Mouse (Mus musculus) liver, embryonic 13.5 days (tissue): Measurements from ENCODE around the gene Renbp. TPM values are rescaled to one million over a fixed set of nuclear protein-coding genes. Genes with fewer than 3 reads are reported as not detected.

Experiments
- ATAC-seq: fragments of 200-750 bp; cut with Nextera tagmentation; 2 replicates; pipeline ENCODE4 v1.8.0; 2017; ENCODE audit warnings: low read depth, mild to moderate bottlenecking, moderate number of reproducible peaks, moderate library complexity
- DNase-seq: peaks from one replicate; pipeline ENCODE4 v3.0.0; 2022
- H3K27ac ChIP-seq: fragments of 300-500 bp; sonication (generic); 2 replicates; pipeline ENCODE4 v1.5.1; 2015; ENCODE audit warnings: moderate library complexity, mild to moderate bottlenecking, inconsistent platforms
- H3K27me3 ChIP-seq: fragments of 300-500 bp; sonication (generic); 2 replicates; pipeline ENCODE4 v1.6.1; 2015; ENCODE audit warnings: mild to moderate bottlenecking, inconsistent platforms
- H3K36me3 ChIP-seq: fragments of 300-500 bp; sonication (generic); 2 replicates; pipeline ENCODE4 v1.6.1; 2015; ENCODE audit warnings: mild to moderate bottlenecking, inconsistent platforms
- H3K4me1 ChIP-seq: fragments of 300-500 bp; sonication (generic); replicated peaks from 2 replicates; pipeline ENCODE4 v1.6.1; 2015; ENCODE audit warnings: inconsistent platforms
- H3K4me2 ChIP-seq: fragments of 300-500 bp; sonication (generic); 2 replicates; pipeline ENCODE4 v1.6.1; 2015; ENCODE audit warnings: inconsistent platforms, mild to moderate bottlenecking, moderate library complexity
- H3K4me3 ChIP-seq: fragments of 300-500 bp; sonication (generic); replicated peaks from 2 replicates; pipeline ENCODE4 v1.5.1; 2015; ENCODE audit warnings: mild to moderate bottlenecking, inconsistent platforms
- H3K9ac ChIP-seq: fragments of 300-500 bp; sonication (generic); 2 replicates; pipeline ENCODE4 v1.6.1; 2015; ENCODE audit warnings: mild to moderate bottlenecking, inconsistent platforms
- H3K9me3 ChIP-seq: fragments of 300-500 bp; sonication (generic); replicated peaks from 2 replicates; pipeline ENCODE4 v1.6.1; 2016; ENCODE audit warnings: inconsistent platforms
- WGBS: fragments of 180-500 bp; shearing (Covaris S2); methylation state at CpG from one replicate; pipeline ENCODE4 v1.1.7; 2015; ENCODE audit not compliant: insufficient replicate concordance; 5-methylcytosine and 5-hydroxymethylcytosine counted together
- polyA plus RNA-seq: library from polyadenylated mRNA; unstranded; fragments of >200 nt; fragmentation: Nextera tagmentation; extraction: Ambion mirVana; gene quantifications from 2 replicates; pipeline ENCODE4 v1.2.1, GENCODE M21; 2015

Gene Renbp
- polyA plus RNA-seq, 1 experiment from 2014 or later = 17.5 TPM

- Histone ChIP-seq H3K4me3 (no peak overlapping the region), H3K4me2 (no peak overlapping the region), H3K36me3 (peaks cover 100% of the 10 kb centered on the region), H3K9me3 (no peaks in the 10 kb centered on the region), H3K9ac (no peak overlapping the region), H3K27me3 (no peaks in the 10 kb centered on the region), H3K4me1 (no peaks in the 10 kb centered on the region; the same call in 1 of the 2 replicates), H3K27ac (no peak overlapping the region)
- WGBS = 84% methylated on average over 6 of the region's 6 CpGs
- DNase-seq (no peak), ATAC-seq (no peak)
These were observed 24.3 kb upstream of the Renbp start for GRCm38 (mm10) chrX:73954988-73955387.

- Histone ChIP-seq H3K9ac (no peak overlapping the region), H3K4me2 (no peak overlapping the region), H3K4me3 (no peak overlapping the region), H3K27me3 (no peaks in the 10 kb centered on the region), H3K27ac (no peak overlapping the region), H3K36me3 (peaks cover 100% of the 10 kb centered on the region), H3K9me3 (no peaks in the 10 kb centered on the region), H3K4me1 (no peaks in the 10 kb centered on the region)
- ATAC-seq = no peak
- WGBS = 70% methylated on average over 5 of the region's 5 CpGs
- no peak for DNase-seq
These were observed 22.0 kb upstream of the Renbp start for GRCm38 (mm10) chrX:73952603-73953002.

GRCm38 (mm10) chrX:73949341-73949740 is 18.7 kb upstream of the Renbp start:
- no peak overlapping the region for H3K27ac ChIP-seq
- ATAC-seq = no peak
- DNase-seq = no peak
- H3K27me3 ChIP-seq = no peaks in the 10 kb centered on the region
- H3K9me3 ChIP-seq = no peaks in the 10 kb centered on the region
- no peak overlapping the region for H3K4me2 ChIP-seq
- H3K4me3 ChIP-seq = no peak overlapping the region
- no peaks in the 10 kb centered on the region for H3K4me1 ChIP-seq
- WGBS = 84% methylated on average over 10 of the region's 10 CpGs
- no peak overlapping the region for H3K9ac ChIP-seq
- peaks cover 100% of the 10 kb centered on the region for H3K36me3 ChIP-seq

GRCm38 (mm10) chrX:73948647-73949046 is 18.0 kb upstream of the Renbp start:
- ATAC-seq (peak; percentile 41), DNase-seq (peak; percentile 28)
- Histone ChIP-seq H3K36me3 (peaks cover 100% of the 10 kb centered on the region), H3K4me1 (no peaks in the 10 kb centered on the region), H3K9me3 (no peaks in the 10 kb centered on the region), H3K27ac (no peak overlapping the region), H3K4me2 (no peak overlapping the region), H3K4me3 (no peak overlapping the region), H3K9ac (no peak overlapping the region), H3K27me3 (no peaks in the 10 kb centered on the region)
- 30% methylated on average over 4 of the region's 4 CpGs for WGBS

- ATAC-seq (peak; percentile 24; the same call in 1 of the 2 replicates), DNase-seq (no peak)
- Histone ChIP-seq H3K36me3 (peaks cover 100% of the 10 kb centered on the region), H3K9ac (no peak overlapping the region), H3K4me1 (no peaks in the 10 kb centered on the region), H3K9me3 (no peaks in the 10 kb centered on the region), H3K27ac (no peak overlapping the region), H3K4me3 (no peak overlapping the region), H3K27me3 (no peaks in the 10 kb centered on the region), H3K4me2 (no peak overlapping the region)
- WGBS = 67% methylated on average over 6 of the region's 6 CpGs
These were observed 16.2 kb upstream of the Renbp start for GRCm38 (mm10) chrX:73946896-73947295.

GRCm38 (mm10) chrX:73942294-73942693 is 11.6 kb upstream of the Renbp start:
- H3K9me3 ChIP-seq = no peaks in the 10 kb centered on the region
- H3K27ac ChIP-seq = no peak overlapping the region
- no peaks in the 10 kb centered on the region for H3K4me1 ChIP-seq
- no peak overlapping the region for H3K4me3 ChIP-seq
- DNase-seq = no peak
- no peak overlapping the region for H3K9ac ChIP-seq
- 69% methylated on average over 2 of the region's 2 CpGs for WGBS
- peaks cover 61% of the 10 kb centered on the region for H3K36me3 ChIP-seq
- H3K27me3 ChIP-seq = no peaks in the 10 kb centered on the region
- no peak for ATAC-seq
- H3K4me2 ChIP-seq = no peak overlapping the region

- Histone ChIP-seq H3K4me2 (no peak overlapping the region), H3K9ac (no peak overlapping the region), H3K27me3 (no peaks in the 10 kb centered on the region), H3K27ac (no peak overlapping the region), H3K4me3 (no peak overlapping the region), H3K36me3 (peaks cover 57% of the 10 kb centered on the region), H3K4me1 (no peaks in the 10 kb centered on the region), H3K9me3 (no peaks in the 10 kb centered on the region)
- ATAC-seq (no peak), DNase-seq (no peak)
- 44% methylated on average over 2 of the region's 2 CpGs for WGBS
These were observed 11.2 kb upstream of the Renbp start for GRCm38 (mm10) chrX:73941860-73942259.

- no peak for ATAC-seq
- no peak overlapping the region for H3K4me3 ChIP-seq
- no peaks in the 10 kb centered on the region for H3K9me3 ChIP-seq
- peaks cover 27% of the 10 kb centered on the region for H3K4me1 ChIP-seq
- DNase-seq = no peak
- no peak overlapping the region for H3K9ac ChIP-seq
- H3K36me3 ChIP-seq = no peaks in the 10 kb centered on the region
- no peak overlapping the region for H3K27ac ChIP-seq
- no peaks in the 10 kb centered on the region for H3K27me3 ChIP-seq
- no peak overlapping the region for H3K4me2 ChIP-seq
- WGBS = 48% methylated on average over 2 of the region's 2 CpGs
These were observed 1.2 kb upstream of the Renbp start for GRCm38 (mm10) chrX:73931871-73932270.

GRCm38 (mm10) chrX:73922550-73922882 is 8.1 kb downstream of the Renbp start:
- Histone ChIP-seq H3K9me3 (no peaks in the 10 kb centered on the region), H3K27me3 (no peaks in the 10 kb centered on the region), H3K27ac (peak overlapping the region; percentile 78; the same call in 1 of the 2 replicates), H3K4me1 (peaks cover 13% of the 10 kb centered on the region; the same call in 1 of the 2 replicates), H3K36me3 (peaks cover 24% of the 10 kb centered on the region), H3K9ac (peak overlapping the region; percentile 79), H3K4me2 (peak overlapping the region; percentile 80), H3K4me3 (peak overlapping the region; percentile 70)
- ATAC-seq (no peak), DNase-seq (no peak)
- 63% methylated on average over 8 of the region's 8 CpGs for WGBS

GRCm38 (mm10) chrX:73921823-73922549 is 8.7 kb downstream of the Renbp start, which contains the start of the genes Arhgap4 and Naa10:
Gene Arhgap4, minus strand, starts transcription at chrX:73921870.
Gene Naa10, minus strand, starts transcription at chrX:73921944.
- H3K36me3 ChIP-seq = peaks cover 29% of the 10 kb centered on the region
- H3K4me1 ChIP-seq = peaks cover 13% of the 10 kb centered on the region; the same call in 1 of the 2 replicates
- peak within 1 kb of the TSS; percentile 80 for H3K4me2 ChIP-seq
- peak; percentile 98 for ATAC-seq
- peak within 1 kb of the TSS; percentile 70 for H3K4me3 ChIP-seq
- DNase-seq = peak; percentile 79
- 14% methylated on average over 43 of the region's 43 CpGs for WGBS
- H3K27me3 ChIP-seq = no peaks in the 10 kb centered on the region
- peak within 1 kb of the TSS; percentile 79 for H3K9ac ChIP-seq
- H3K27ac ChIP-seq = peak within 1 kb of the TSS; percentile 78
- H3K9me3 ChIP-seq = no peaks in the 10 kb centered on the region

- DNase-seq (no peak), ATAC-seq (peak; percentile 4; the same call in 1 of the 2 replicates)
- peak overlapping the region; percentile 80 for H3K4me2 ChIP-seq
- 16% methylated on average over 34 of the region's 34 CpGs for WGBS
- H3K9ac ChIP-seq = peak overlapping the region; percentile 79
- peak overlapping the region; percentile 70 for H3K4me3 ChIP-seq
- H3K36me3 ChIP-seq = peaks cover 32% of the 10 kb centered on the region
- H3K9me3 ChIP-seq = no peaks in the 10 kb centered on the region
- peak overlapping the region; percentile 73 for H3K27ac ChIP-seq
- peaks cover 13% of the 10 kb centered on the region; the same call in 1 of the 2 replicates for H3K4me1 ChIP-seq
- no peaks in the 10 kb centered on the region for H3K27me3 ChIP-seq
These were observed 9.3 kb downstream of the Renbp start for GRCm38 (mm10) chrX:73921285-73921822.
